Mouse (Mus musculus) mouse trophoblast stem cell (cell line): ENCODE measurements around the gene Paqr8.
"Not testable (repeated sequence)": the region's sequence is repeated elsewhere in the genome, so short reads cannot be mapped to it uniquely, and the experiment has no call there.

Source experiments
- in situ Hi-C, 2 experiments: fragments of 300-500 bp; cut with MseI, MboI; formaldehyde crosslinking; loops; 2 replicates in 1 of 2; 3 replicates in 1 of 2; pipeline ENCODE4 v1.15.1; 2025

The Paqr8 gene

DNA sequence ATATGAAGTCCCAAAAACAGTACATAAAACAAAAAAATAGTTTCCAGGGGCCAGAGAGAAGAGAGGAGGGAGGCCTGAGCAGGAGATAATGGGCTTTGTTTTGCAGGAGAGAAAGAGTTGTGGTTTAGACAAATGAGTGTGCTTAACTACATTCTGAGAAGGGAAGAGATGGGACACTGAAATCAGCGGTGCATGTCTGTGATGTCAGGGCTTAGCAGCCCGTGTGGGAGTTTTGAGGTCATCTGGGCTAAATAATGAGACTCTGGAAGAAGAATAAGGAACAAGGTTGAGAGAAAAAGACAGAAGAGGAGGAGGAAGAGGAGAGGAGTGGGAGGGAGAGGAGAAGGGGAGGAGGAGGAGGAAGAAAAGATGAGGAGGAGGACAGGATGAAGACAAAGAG, 21.7 kb downstream of the Paqr8 start:
- in situ Hi-C loops = no loop called here

DNA sequence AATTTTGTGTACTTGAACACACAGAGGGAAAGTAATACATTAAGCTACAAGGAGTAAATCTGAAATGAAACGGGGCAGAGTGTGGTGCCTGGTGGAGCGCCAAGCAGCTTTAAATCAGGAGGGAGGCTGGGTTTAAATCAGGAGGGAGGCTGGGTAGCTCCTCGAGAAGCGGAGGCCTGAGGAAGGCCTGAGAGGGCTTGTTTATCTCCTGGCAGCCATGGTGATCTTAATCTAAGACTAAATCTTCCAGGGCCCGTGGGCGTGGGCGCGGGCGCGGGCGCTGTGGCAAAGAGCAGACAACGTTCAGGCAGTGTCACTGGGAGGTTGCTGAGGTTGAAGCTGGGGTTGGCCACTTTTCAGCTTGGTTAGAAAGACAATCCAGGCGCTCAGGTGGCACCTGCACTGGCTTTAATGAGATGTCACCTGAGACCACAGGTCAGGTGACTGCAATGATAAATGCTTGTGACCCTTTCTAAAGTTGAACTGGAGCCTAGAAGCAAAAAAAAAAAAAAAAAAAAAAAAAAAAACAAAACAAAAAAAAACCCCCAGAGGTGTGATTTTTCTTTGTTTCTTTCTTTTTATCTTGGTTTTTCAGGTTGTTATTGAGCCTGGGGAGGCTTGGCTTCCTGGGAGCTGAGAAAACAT, 22.2 kb downstream of the Paqr8 start:
- in situ Hi-C loops = no loop called here

DNA sequence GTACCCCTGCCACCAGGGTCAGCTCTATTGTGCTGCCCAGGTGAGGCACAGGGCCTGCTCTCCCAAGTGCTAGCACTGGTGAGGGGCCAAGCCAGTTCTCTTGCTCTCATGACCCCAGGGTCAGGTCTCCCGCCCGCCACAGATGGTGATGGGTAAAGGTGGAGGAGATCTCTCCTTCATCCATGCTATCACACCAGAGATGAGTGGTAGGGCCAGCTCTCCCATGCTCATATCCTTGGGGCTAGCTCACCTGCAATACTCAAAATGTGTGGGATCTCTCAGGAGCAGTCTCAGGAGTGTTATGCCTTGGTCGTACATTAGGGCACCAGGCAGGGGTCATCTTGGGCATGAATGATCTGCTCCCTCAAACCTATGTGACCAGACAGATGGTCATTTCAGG, 24.4 kb downstream of the Paqr8 start:
- in situ Hi-C loops = no loop called here

DNA sequence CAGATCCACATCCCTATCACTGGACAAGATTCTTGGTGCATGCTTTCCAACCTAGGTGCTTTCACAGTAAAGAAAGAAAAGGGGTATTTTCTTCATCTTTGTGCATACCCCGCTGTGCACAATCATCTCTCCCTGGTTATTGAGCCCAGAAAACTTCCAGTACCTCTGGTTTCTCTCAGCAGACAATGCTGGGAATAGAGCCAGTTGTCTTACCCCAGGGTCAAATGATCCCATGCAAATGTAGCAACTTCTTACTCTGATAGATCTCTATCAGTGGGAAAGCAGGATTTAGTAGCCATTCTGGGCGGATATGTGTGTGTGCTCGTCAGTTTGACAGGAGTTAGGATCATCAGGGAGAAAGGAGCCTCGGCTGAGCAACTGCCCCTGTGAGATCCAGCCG, 25.2 kb downstream of the Paqr8 start:
- in situ Hi-C loops = no loop called here

DNA sequence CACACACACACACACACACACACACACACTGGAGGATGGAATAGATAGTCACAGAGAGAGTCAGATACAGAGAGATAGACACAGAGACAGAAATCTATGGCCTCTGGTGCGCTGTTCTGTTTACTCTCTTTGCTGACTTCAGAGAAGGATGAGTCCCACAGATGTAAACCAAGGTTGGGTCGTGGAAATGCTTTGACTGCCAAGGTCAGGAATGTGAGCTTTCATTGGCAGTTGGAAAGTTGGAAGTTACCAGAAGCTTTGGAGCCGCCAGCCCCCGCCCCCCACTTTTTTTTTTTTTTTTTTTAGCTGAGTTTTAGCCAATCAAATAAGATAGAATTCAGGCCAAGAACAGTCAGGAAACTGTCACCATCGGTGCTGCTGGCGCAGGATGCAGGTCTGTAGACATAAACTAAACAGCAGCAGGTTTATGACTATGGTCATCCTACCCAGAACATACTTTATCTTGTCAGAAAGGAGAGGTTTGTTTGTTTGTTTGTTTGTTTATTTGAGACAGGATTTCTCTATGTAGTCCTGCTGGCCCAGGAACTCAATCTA, 27.2 kb downstream of the Paqr8 start:
- in situ Hi-C loops = no loop called here

DNA sequence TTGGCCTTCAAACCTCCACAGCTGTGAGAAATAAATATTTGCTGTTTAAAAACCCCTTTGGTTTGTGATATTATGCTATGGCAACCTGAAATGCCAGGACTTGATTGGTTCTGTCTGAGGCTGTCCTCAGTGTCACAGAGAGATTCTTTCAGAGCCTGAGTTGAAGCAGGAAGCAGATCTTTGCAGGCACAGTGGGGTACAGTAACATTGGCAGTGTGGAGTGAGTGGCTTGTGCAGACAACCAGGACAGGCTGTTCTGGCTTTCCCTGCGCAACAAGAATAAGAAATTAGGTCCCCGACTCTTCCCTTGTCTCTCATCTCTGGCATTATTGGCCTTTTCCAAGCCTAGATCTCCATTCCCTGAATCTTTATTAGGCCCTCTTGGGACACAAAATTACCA, 29.3 kb downstream of the Paqr8 start:
- in situ Hi-C loops = no loop called here

DNA sequence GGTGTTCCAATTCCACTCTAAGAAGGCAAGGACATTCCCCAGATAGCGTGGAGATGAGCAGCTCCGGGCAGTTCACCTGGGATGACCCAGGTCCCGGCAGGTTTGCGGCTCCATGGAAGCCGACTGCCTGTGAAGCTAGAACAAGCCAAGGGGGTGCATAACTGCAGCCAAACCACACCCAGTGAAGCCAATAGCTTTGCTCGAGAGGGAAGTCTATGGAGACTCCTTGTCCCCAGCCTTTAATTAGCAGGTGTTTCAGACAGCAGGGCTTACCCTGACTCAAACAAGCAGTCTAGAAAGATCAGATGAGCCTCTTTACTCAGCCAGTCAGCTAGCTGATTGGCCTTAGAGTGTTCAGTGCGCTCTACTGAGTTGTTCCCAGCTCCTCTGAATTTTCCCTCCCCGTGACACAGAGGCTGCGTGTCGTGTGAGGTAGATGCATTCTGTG, 30.7 kb downstream of the Paqr8 start:
- in situ Hi-C loops = no loop called here

DNA sequence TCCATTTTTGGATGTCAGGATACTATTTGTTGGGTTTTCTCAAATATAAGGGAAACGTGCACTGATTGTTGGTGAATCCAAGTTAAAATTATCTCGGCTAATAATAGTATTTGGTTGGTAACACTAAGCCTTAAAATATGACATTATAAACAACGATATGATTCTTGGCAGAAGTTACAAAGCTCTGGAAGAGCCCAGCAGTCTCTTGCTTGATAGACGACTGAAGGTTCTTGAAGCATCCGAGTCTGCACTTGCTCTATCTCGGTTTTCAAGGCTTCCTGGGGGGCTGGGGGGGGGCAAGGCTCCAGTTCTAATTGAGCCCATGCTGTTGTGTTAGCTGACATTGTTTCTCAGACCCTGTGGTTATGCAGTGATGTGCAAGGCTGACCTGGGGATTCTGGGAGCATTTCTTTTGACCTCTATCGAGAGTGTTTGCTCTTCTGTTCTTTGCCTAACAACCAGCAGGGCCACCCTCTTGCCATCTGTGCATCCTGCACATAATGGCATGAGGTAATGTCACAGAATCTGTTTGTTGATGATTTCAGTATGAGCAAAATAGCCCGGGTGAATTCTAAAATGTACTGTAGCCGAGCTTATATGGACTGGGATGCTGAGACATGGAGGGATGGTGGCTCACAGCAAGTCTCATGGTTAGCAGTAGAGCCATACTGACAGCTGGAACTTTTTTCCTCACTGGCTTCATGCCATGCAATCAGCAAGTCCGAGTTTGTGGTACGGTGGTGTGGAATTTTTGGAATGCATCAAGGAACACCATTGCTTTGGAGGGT, 32.4 kb downstream of the Paqr8 start:
- in situ Hi-C loops = no loop called here

DNA sequence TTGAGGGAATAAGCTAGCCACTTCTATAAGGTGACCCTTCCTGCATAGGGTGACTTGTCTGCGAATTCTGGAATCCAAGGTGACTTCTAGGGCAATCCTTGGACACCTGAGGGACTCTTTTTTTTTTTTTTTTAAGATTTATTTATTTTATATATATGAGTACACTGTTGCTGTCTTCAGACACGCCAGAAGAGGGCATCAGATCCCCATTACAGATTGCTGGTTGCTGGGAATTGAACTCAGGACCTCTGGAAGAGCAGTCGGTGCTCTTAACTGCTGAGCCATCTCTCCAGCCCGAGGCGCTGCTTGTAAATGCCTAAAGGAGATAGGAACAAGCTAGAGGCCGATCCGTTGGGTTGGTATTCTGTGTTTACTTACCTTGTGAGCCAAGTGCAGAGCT, 34.9 kb downstream of the Paqr8 start:
- in situ Hi-C loops = not testable (repeated sequence)

DNA sequence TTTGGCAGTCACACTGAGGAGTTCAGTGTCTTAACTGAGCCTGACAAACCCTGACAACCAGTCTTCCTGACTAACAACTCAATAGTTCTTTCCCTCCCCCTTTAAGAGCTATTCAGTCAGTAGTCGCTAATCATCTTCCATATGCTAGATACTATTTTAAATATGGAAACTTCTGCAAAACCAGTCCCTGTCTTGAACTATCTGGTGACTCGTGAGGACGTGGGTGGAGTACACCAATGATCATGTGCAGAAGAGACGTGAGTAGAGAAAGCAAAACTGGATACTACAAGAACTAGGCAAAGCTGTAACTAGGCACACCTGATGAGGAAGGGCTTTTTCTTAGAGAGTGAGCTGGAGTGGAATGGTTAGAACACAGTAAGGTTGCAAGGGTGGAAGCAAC, 35.5 kb downstream of the Paqr8 start:
- in situ Hi-C loops = no loop called here

DNA sequence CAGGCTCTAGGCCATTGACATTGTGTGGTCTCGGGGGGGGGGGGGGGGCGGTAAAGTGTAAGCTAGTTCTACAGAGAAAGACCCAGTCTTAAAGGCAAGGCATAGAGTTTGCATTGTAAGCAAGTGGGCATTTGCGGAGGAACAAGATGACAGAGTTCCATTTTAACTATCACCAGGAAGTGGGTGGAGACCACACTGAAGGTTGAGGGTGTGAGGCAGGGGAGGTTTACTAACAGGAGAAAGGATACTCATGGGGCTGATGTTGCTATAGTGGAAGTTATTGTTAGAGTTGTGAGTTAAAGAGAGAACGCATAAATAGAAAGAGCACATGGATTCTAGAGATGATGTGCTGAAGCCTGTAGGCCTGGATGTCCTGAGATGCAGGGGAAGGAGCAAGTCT, 36.0 kb downstream of the Paqr8 start:
- in situ Hi-C loops = no loop called here

DNA sequence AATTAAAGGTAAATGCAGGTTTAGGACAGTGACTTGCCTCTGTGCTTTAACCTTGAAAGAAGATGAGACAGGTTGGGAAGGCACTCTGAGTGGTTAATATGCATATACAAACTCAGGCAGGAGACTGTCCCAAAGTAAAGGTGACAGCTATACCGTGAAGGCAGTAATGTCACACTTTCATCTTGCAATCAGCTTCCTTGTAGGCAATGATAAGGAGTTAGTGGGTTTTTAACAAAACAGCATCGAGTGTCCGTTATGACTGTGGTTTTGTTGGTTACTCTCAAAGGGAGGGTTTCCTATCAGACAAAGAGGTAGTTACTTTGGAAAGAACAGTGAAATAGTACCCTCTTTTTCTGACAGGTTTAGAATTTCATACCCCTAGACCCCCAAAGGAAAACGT, 38.1 kb downstream of the Paqr8 start:
- in situ Hi-C loops = no loop called here

DNA sequence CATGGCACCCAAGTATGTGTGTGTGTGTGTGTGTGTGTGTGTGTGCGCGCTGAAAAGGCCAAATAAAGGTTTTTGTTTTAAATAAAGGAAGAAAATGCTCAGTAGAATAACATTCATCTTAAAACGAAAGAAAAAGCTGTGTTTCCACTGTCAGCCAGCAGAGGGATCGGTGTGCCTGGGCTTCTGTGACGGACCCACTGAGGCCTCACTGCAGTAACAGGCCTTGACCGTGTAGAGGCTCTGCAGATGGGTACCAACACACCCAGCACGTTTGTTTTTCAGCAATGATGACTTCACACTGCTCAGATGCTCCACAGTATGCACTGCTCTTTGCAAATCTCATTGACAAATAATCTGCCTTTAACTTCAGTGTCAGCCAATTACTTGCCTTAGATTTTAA, 43.1 kb downstream of the Paqr8 start:
- in situ Hi-C loops = no loop called here

DNA sequence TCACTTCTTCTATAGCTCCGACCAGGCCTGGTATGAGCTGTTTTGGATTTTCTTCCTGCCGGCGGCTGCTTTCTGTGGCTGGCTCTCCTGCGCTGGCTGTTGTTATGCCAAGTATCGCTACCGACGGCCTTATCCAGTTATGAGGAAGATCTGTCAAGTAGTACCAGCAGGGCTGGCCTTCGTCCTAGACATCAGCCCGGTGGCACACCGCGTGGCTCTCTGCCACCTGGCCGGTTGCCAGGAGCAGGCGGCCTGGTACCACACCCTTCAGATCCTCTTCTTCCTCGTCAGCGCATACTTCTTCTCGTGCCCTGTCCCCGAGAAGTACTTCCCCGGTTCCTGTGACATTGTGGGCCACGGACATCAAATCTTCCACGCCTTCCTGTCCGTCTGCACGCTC, 44.7 kb downstream of the Paqr8 start:
- in situ Hi-C loops = loop anchor here (5.0 kb wide), 1 partner anchor 227 kb away; no protein-coding TSS in a partner anchor

DNA sequence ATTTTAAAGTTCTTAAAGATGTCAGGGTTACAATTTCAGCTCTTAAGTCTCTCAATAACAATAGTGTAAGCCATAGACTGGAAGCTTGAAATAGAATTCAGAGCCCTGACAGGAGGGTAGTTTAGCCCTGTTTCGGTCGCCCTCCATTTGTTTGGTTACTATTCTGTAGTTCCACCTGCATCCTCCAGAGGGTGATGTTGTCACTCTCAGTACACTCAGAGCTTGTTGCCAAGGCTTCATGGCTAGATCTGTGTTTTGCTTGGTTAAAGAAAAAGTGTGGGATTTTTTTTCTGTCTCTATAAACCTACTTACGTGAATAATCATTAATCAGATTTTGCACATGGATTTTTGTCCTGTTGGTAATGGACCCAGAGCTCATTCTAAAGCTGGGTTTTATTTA, 48.6 kb downstream of the Paqr8 start:
- in situ Hi-C loops = loop anchor here (5.0 kb wide), 1 partner anchor 223 kb away; no protein-coding TSS in a partner anchor

DNA sequence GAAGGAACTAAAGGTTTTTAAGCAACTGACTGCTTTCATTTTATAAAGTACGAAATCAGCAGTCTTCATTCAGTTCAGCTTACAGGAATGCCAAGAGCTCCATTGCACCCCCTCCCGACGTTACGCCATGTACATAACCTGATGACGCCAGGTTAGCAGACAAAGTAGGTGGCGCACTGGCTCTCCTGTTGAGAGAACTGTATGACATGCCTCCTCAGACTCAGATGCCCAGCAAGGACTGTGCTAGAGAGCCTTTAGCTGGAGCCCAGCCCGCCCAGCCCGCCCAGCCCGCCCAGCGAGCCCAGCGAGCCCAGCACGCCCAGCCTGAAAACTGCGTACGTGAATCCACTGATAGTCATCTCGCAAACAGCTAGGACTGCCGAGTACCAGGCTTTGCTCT, 49.7 kb downstream of the Paqr8 start:
- in situ Hi-C loops = no loop called here

DNA sequence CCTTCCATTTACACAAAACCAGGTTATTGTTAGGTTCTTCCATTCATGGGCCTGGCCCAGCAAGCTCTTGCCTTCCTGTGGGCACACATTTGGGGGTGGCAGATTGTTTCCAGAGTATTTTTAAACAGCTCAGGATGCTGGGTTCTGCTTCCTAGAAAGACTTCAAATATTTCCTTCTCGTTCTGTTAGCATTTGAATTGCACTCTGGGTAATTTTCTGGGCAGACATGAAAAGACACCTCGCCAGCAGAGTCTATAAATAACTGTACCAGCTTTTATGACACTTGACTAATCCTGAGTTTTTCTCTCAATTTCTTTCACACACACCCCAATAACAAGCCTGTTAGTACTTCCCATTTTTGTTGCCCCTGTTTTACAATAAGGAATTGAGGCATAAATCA, 50.9 kb downstream of the Paqr8 start:
- in situ Hi-C loops = no loop called here

DNA sequence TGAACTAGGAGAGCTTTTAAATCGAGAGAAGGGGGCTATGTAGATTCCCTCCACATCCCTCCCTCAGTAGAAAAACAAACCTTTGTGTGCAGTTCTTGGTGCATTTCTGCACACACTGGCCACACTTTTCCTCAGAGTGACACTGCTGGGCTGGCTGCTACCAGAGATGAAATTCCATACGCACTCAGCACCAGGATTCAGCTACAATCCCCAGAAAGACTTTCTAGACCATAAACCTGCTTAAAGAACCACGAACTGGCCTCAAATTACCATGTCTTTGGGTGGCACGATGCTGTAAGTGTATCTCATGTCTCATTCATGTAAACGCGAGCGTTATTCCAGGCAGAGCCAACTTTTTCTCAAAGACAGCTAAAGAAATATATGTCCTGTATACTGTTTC, 51.5 kb downstream of the Paqr8 start:
- in situ Hi-C loops = no loop called here

DNA sequence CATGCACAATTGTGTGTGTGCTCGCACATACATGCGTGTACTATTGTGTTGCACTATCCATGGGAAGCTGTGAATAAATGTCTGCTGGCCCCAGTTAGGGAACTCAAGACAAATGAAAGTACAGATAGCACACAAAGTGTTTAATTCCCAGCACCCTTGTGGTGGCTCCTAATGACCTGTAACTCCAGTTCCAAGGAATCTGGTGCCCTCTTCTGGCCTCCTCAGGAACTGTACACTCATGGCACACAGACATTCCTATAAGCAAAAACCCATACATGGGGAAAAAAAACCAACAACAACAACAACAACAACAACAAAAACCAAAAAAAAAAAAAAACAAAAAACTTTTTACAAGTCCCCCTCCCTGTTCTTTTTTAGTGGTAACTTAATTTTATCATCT, 52.6 kb downstream of the Paqr8 start:
- in situ Hi-C loops = no loop called here

DNA sequence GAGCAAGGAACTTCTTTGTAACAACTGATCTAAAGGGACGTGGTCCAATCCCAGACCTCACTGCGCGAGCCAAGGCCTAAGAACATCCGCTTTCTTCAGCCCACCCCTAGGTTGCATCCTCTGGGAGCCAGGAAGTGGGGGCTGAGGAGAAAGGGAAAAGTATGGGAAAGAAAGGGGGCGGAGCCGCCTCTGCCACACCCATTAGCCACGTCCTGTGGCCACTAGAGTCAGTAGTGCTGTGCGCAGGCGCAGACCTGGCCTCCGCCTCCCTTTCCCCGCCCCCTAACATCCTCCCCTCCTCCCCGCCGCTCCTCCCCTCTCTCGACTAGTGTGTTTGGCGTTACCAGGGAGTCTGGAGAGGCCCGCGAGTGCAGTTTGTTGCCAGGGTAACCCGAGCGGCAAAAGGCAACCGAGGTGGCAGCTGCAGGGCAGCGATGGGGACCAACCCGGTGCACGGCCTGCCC, 60.9 kb downstream of the Paqr8 start, which contains the start of gene Efhc1:
Efhc1 (plus strand) TSS at position 327 of the 464 bp plus-strand sequence.
- in situ Hi-C loops = no loop called here

DNA sequence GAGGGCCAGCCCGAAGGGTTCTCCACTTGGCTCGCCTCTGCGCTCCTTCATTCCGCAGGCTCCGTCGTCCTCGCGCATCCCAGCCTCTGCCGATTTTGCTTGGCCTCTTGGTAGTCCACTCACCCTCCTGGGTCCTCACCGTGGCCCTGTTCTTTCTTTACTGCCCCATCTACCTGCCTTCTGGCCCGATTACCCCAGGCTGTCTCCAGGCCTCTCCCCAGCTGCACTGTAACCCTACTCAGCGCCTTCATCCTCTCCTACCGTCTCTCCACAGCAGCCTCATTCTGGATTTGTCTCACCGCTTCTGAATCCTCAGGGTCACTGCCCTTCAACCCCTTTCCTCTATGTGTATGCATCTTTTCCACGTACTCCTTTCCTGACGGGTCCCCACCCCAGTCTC, 61.4 kb downstream of the Paqr8 start:
- in situ Hi-C loops = no loop called here

DNA sequence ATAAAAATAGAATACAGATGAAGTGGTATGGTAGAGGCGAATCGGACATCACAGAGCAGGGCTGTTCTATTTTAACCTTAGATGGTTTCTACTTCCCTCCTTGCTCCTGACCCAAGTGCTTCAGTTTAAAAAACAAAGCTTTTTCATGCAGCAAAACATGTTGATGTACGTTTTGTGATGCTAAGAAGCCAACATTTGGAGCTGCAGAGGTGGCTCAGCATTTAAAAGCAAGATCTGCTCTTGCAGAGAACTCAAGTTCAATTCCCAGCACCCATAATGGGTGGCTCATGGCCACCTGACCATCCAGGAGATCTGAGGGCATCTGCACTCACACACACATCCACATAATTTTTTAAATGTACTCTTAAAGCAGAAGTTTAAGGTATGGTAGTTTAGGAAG, 64.5 kb downstream of the Paqr8 start:
- in situ Hi-C loops = no loop called here

DNA sequence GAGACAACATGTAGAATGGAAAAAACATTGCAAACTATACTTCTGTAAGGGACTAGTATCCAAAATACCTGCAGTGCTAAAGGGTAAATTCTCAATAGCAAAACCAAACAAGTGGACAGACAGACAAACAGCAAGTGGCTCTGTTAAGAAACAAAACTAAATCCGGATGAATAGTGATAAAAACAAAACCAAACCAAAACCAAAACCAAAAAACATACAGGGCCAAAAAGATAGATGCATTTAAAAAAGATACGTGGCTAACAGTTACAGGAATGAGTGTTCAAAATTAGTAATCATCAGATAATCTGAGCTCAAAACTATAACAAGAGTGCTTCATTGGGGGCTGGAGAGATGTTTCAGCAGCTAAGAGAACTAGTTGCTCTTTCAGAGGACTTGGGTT, 79.2 kb downstream of the Paqr8 start:
- in situ Hi-C loops = no loop called here
